Mouse (Mus musculus) bone marrow macrophage, adult 2 months (primary cell): ENCODE data around the gene Neu1.

ENCODE experiments used
- CTCF ChIP-seq: IDR thresholded peaks from 2 replicates; pipeline ENCODE4 v1.5.1; 2012; ENCODE audit warnings: low read depth, mild to moderate bottlenecking, low read length, moderate library complexity
- POLR2A ChIP-seq: IDR thresholded peaks from 2 replicates; pipeline ENCODE4 v1.6.1; 2012; ENCODE audit warnings: mild to moderate bottlenecking, low read depth, low read length, borderline replicate concordance

DNA sequence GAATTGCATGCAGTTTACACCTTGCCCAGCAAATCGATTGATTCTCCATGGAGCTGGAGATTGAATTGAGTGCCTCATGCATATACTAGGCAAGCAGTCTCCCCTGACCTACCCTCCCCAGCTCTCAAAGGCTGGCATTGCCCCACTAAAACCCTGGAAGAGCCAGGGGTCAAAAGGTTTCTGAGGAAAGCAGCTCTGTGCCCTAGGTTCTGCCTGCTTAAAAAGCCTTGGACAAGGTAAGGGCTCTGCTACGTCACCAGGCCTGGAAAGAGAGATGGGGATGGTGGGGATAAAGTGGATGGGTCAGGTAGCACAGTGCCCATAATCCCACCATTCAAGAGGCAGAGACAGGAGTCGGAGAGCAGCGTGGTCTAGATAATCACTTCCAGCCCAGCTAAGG is 23.8 kb downstream of the Neu1 start:
- TF ChIP-seq CTCF = no peak
- no peak for TF ChIP-seq POLR2A
